Mouse (Mus musculus): ENCODE results near the gene Lhx8. TPM values are rescaled to one million over a fixed set of nuclear protein-coding genes. Genes with fewer than 3 reads are reported as not detected.

Lhx8 gene
- polyA plus RNA-seq, 1 experiment: 0.95 TPM

DNA sequence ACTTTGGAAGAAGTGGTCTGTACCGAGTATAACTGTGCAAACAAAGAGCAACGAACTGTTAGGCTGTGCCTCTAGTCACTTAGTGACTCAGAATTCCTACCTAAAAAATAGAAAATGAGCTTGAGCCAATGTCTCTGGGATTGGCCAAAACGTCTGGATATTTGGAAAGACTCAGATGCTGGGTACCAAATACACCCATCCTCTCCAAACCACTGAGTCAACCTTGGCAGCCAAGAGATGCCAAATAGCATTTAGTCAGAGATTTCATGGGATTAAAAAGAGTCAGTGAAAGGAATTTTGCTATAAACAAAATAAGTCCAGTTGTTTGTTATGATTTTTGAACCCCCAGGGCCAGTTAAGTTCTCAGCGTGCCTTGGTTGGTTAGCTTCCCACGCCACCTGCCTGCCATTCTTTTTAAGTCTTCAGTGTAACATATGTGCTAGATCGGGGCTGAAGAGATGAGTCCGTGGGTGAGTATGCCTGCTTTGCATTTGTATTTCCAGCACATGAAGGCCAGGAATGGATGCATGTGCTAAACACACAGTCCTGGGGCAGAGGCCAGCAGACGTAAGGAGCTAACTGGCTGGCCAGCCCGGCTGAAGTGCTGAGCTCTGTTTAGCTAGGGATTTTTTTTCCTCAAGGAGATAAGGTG lies 36.5 kb downstream of the Lhx8 start:
- no peaks in the 10 kb centered on the region; the same call in 1 of the 2 replicates for H3K4me1 ChIP-seq (ENCODE audit: control insufficient read depth, insufficient read depth, low read length)
- H3K36me3 ChIP-seq (ENCODE audit: control insufficient read depth, insufficient read depth, low read length): no peaks in the 10 kb centered on the region
- H3K4me3 ChIP-seq (ENCODE audit: control insufficient read depth, low read depth, low read length): no peak overlapping the region
- no peak for TF ChIP-seq POLR2A (IDR thresholded peaks at IDR 0.05; ENCODE audit: control insufficient read depth, low read depth, low read length)
- no peak for TF ChIP-seq CTCF (IDR thresholded peaks at IDR 0.05; ENCODE audit: control insufficient read depth, insufficient read depth, insufficient replicate concordance, low read depth, low read length)
- H3K27ac ChIP-seq (ENCODE audit: control insufficient read depth, insufficient read depth, low read depth, low read length): no peak overlapping the region
- H3K27me3 ChIP-seq (ENCODE audit: control insufficient read depth, insufficient read depth, low read length): no peaks in the 10 kb centered on the region

DNA sequence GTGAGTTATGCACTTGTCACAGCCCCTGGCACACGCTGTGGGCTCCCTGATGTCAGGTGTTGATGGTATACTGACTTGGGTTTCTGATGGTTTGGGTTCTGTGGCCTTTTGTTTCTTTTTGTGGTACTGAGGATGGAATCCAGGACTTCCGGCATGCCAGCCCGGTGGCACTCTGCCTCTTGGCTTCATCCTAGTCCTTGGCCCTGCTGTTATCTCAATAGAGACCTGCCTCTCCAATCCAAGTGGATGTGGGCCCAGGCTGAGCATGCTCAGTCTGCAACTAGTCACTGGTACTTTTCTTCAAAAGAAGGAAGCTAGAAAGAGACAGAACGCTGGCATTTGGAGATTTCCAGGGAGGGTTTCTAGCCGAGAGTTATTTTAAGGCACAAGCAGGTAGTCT lies 38.3 kb downstream of the Lhx8 start:
- H3K27ac ChIP-seq (ENCODE audit: control insufficient read depth, insufficient read depth, low read depth, low read length): no peak overlapping the region
- no peak overlapping the region for H3K4me3 ChIP-seq (ENCODE audit: control insufficient read depth, low read depth, low read length)
- TF ChIP-seq CTCF (IDR thresholded peaks at IDR 0.05; ENCODE audit: control insufficient read depth, insufficient read depth, insufficient replicate concordance, low read depth, low read length): no peak
- no peak for TF ChIP-seq POLR2A (IDR thresholded peaks at IDR 0.05; ENCODE audit: control insufficient read depth, low read depth, low read length)
- no peaks in the 10 kb centered on the region for H3K36me3 ChIP-seq (ENCODE audit: control insufficient read depth, insufficient read depth, low read length)
- no peaks in the 10 kb centered on the region for H3K4me1 ChIP-seq (ENCODE audit: control insufficient read depth, insufficient read depth, low read length)
- H3K27me3 ChIP-seq (ENCODE audit: control insufficient read depth, insufficient read depth, low read length): no peaks in the 10 kb centered on the region

DNA sequence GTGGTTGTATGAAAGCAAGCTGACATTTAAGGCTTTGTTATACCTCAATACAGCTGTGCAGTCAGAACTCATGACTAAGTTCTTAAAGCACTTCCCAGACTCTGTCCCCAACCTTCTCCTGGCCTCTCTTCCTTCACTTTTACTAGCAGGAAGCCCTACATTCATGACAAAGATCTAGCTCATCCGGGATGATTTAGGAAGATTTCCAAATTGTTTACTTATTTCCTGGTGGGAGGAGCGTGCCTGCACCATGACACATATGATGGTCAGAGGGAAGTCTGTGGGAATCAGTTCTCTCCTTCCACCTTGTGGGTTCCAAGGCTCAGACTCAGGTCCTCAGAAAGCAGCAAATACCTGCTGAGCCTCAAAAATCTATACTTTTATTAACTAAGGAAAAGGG lies 40.1 kb downstream of the Lhx8 start:
- no peaks in the 10 kb centered on the region for H3K4me1 ChIP-seq (ENCODE audit: control insufficient read depth, insufficient read depth, low read length)
- H3K4me3 ChIP-seq (ENCODE audit: control insufficient read depth, low read depth, low read length): no peak overlapping the region
- H3K36me3 ChIP-seq (ENCODE audit: control insufficient read depth, insufficient read depth, low read length): no peaks in the 10 kb centered on the region
- H3K27me3 ChIP-seq (ENCODE audit: control insufficient read depth, insufficient read depth, low read length): no peaks in the 10 kb centered on the region
- no peak for TF ChIP-seq POLR2A (IDR thresholded peaks at IDR 0.05; ENCODE audit: control insufficient read depth, low read depth, low read length)
- TF ChIP-seq CTCF (IDR thresholded peaks at IDR 0.05; ENCODE audit: control insufficient read depth, insufficient read depth, insufficient replicate concordance, low read depth, low read length): no peak
- H3K27ac ChIP-seq (ENCODE audit: control insufficient read depth, insufficient read depth, low read depth, low read length): no peak overlapping the region

DNA sequence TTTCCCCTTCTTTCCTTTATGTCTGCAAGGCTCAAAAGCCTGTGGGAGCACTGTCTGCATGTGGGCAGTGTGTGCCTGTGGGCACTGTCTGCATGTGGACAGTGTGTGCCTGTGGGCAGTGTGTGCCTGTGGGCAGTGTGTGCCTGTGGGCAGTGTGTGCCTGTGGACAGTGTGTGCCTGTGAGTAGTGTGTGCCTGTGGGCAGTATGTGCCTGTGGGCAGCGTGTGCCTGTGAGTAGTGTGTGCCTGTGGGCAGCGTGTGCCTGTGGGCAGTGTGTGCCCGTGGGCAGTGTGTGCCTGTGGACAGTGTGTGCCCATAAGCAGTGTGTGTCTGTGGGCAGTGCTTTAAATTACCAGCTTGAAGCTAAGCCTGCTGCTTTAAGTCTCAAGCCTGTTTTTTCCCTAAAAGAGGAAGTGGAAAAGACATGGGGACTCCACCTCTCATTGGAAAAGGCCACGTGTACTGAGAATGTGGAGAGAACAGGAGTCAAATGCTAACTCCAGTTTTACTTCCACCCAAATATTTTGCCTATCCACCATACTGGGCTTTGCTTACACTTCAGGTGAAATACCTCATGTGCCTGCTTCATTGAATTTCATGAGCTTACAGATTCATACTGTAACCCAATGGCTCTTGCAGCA lies 41.9 kb downstream of the Lhx8 start:
- Histone ChIP-seq H3K36me3 (ENCODE audit: control insufficient read depth, insufficient read depth, low read length) (no peaks in the 10 kb centered on the region), H3K27ac (ENCODE audit: control insufficient read depth, insufficient read depth, low read depth, low read length) (no peak overlapping the region), H3K4me3 (ENCODE audit: control insufficient read depth, low read depth, low read length) (no peak overlapping the region), H3K27me3 (ENCODE audit: control insufficient read depth, insufficient read depth, low read length) (no peaks in the 10 kb centered on the region), H3K4me1 (ENCODE audit: control insufficient read depth, insufficient read depth, low read length) (no peaks in the 10 kb centered on the region)
- TF ChIP-seq POLR2A (IDR thresholded peaks at IDR 0.05; ENCODE audit: control insufficient read depth, low read depth, low read length) (no peak), CTCF (IDR thresholded peaks at IDR 0.05; ENCODE audit: control insufficient read depth, insufficient read depth, insufficient replicate concordance, low read depth, low read length) (no peak)

DNA sequence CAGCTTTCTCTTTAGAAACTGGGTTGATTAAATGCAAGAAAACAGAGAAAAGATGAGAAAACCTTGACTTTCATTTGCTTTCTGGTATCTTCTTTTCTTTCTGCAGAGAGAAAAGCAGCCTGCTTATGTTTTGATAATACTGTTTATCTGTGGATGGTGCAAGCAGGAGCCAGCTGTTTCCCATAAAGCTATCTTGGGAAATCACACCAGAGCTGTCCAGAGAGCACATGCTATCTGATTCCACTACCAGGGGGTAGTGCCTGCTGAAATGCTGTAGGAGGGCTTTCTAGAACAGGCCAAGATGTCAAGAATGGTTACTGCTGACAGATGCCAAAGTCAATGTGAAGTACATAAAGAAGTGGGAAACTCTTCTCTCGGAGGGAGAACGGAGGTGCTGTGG lies 43.2 kb downstream of the Lhx8 start:
- H3K4me3 ChIP-seq (ENCODE audit: control insufficient read depth, low read depth, low read length): no peak overlapping the region
- H3K4me1 ChIP-seq (ENCODE audit: control insufficient read depth, insufficient read depth, low read length): no peaks in the 10 kb centered on the region
- no peaks in the 10 kb centered on the region for H3K36me3 ChIP-seq (ENCODE audit: control insufficient read depth, insufficient read depth, low read length)
- no peaks in the 10 kb centered on the region for H3K27me3 ChIP-seq (ENCODE audit: control insufficient read depth, insufficient read depth, low read length)
- H3K27ac ChIP-seq (ENCODE audit: control insufficient read depth, insufficient read depth, low read depth, low read length): no peak overlapping the region
- TF ChIP-seq POLR2A (IDR thresholded peaks at IDR 0.05; ENCODE audit: control insufficient read depth, low read depth, low read length) (no peak), CTCF (IDR thresholded peaks at IDR 0.05; ENCODE audit: control insufficient read depth, insufficient read depth, insufficient replicate concordance, low read depth, low read length) (no peak)

DNA sequence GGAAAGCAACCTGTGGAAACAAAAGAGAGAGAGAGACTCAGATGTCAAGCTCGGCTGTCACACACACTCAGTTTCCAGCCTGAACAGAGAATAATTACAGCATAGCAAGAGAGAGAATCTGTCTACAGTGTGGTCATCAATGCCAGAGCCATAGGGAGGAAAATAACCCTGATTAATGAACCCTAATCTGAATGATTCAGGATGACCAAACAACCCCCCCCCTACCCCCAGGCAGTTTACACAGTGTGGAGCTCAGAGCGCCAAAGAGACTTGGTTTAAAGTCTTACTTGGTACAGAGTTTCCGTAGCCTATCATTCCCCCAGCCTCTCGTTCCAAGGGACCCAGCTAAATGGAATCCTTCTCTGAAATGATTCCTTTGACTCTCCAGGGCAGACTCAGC lies 45.1 kb downstream of the Lhx8 start:
- H3K27ac ChIP-seq (ENCODE audit: control insufficient read depth, insufficient read depth, low read depth, low read length): no peak overlapping the region
- TF ChIP-seq CTCF (IDR thresholded peaks at IDR 0.05; ENCODE audit: control insufficient read depth, insufficient read depth, insufficient replicate concordance, low read depth, low read length) (no peak), POLR2A (IDR thresholded peaks at IDR 0.05; ENCODE audit: control insufficient read depth, low read depth, low read length) (no peak)
- no peaks in the 10 kb centered on the region for H3K4me1 ChIP-seq (ENCODE audit: control insufficient read depth, insufficient read depth, low read length)
- no peaks in the 10 kb centered on the region for H3K27me3 ChIP-seq (ENCODE audit: control insufficient read depth, insufficient read depth, low read length)
- H3K4me3 ChIP-seq (ENCODE audit: control insufficient read depth, low read depth, low read length): no peak overlapping the region
- no peaks in the 10 kb centered on the region for H3K36me3 ChIP-seq (ENCODE audit: control insufficient read depth, insufficient read depth, low read length)

DNA sequence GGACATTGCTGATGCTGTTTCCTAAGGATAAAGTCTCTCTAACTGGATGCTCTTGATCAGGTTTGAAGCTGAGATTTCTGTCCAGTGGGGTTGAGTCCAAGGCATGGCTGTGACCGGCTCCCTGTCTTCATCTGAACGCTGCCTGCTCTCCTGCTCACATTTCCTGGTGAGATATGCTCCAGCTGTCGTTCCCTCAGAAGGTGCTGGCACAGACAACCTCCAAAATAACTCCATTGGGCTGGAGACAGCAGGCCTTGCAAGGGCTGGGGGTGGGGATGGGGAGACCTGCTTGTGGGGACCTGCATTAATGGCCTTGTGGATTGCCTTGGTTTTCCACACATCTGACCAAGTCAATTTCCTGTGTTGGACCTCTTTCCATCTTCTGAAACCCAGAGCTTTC lies 46.2 kb downstream of the Lhx8 start:
- Histone ChIP-seq H3K4me3 (ENCODE audit: control insufficient read depth, low read depth, low read length) (no peak overlapping the region), H3K36me3 (ENCODE audit: control insufficient read depth, insufficient read depth, low read length) (no peaks in the 10 kb centered on the region), H3K27ac (ENCODE audit: control insufficient read depth, insufficient read depth, low read depth, low read length) (no peak overlapping the region), H3K4me1 (ENCODE audit: control insufficient read depth, insufficient read depth, low read length) (no peaks in the 10 kb centered on the region), H3K27me3 (ENCODE audit: control insufficient read depth, insufficient read depth, low read length) (no peaks in the 10 kb centered on the region)
- TF ChIP-seq CTCF (IDR thresholded peaks at IDR 0.05; ENCODE audit: control insufficient read depth, insufficient read depth, insufficient replicate concordance, low read depth, low read length) (no peak), POLR2A (IDR thresholded peaks at IDR 0.05; ENCODE audit: control insufficient read depth, low read depth, low read length) (no peak)
